Mouse (Mus musculus) liver, adult 2 months (tissue): ENCODE measurements around the gene Prkce. TPM values are rescaled to one million over a fixed set of nuclear protein-coding genes. Genes with fewer than 3 reads are reported as not detected.

Experiments used
- DNase-seq: peaks from one replicate; pipeline ENCODE4 v3.0.0-alpha.2; 2011; ENCODE audit warnings: low read depth, low spot score; ENCODE audit errors: extremely low read depth
- H3K27ac ChIP-seq: fragments of 200-500 bp; replicated peaks from 2 replicates; pipeline ENCODE4 v1.5.1; 2012; ENCODE audit warnings: low read depth, mild to moderate bottlenecking, control low read depth, inconsistent platforms, low read length; ENCODE audit not compliant: insufficient read depth
- H3K27me3 ChIP-seq: fragments of 200-500 bp; 2 replicates; pipeline ENCODE4 v1.6.1; 2012; ENCODE audit warnings: mild to moderate bottlenecking, moderate library complexity, low read length, inconsistent platforms; ENCODE audit not compliant: control insufficient read depth, insufficient read depth
- H3K36me3 ChIP-seq: fragments of 200-500 bp; 2 replicates; pipeline ENCODE4 v1.6.1; 2012; ENCODE audit warnings: low read length, inconsistent platforms; ENCODE audit not compliant: control insufficient read depth, insufficient read depth
- H3K4me1 ChIP-seq: fragments of 200-500 bp; 2 replicates; pipeline ENCODE4 v1.6.1; 2011; ENCODE audit warnings: low read length; ENCODE audit not compliant: control insufficient read depth, insufficient read depth
- H3K4me3 ChIP-seq: fragments of 200-500 bp; 2 replicates; pipeline ENCODE4 v1.5.1; 2011; ENCODE audit warnings: low read depth, mild to moderate bottlenecking, control low read depth, low read length, moderate library complexity; ENCODE audit not compliant: insufficient read depth
- H3K79me2 ChIP-seq: fragments of 200-500 bp; 2 replicates; pipeline ENCODE4 v1.6.1; 2012; ENCODE audit warnings: inconsistent platforms, mild to moderate bottlenecking, low read length, moderate library complexity; ENCODE audit not compliant: control insufficient read depth, insufficient read depth
- H3K9ac ChIP-seq: fragments of 200-500 bp; 2 replicates; pipeline ENCODE4 v1.6.1; 2012; ENCODE audit warnings: low read depth, mild to moderate bottlenecking, control low read depth, inconsistent platforms, low read length
- CTCF ChIP-seq: fragments of 200-500 bp; IDR thresholded peaks from 2 replicates; pipeline ENCODE4 v1.5.1; 2011; ENCODE audit warnings: low read depth, low read length, control low read depth
- POLR2A ChIP-seq: fragments of 200-500 bp; IDR thresholded peaks from 2 replicates; pipeline ENCODE4 v1.6.1; 2011; ENCODE audit warnings: low read length, control low read depth; ENCODE audit not compliant: insufficient read depth; ENCODE audit errors: extremely low read depth
- WGBS: fragments of 180-500 bp; shearing (Covaris S2); methylation state at CpG from one replicate; pipeline ENCODE4 v1.1.7; 2018; 5-methylcytosine and 5-hydroxymethylcytosine counted together
- polyA plus RNA-seq: library from polyadenylated mRNA; depleted of rRNA; stranded (reverse); fragments of >200 nt; gene quantifications from 2 replicates; pipeline ENCODE4 v1.2.3, GENCODE M21; 2012
- total RNA-seq: library from RNA; depleted of rRNA; stranded (reverse); fragments of >200 nt; gene quantifications from 2 replicates; pipeline ENCODE4 v1.2.3, GENCODE M21; 2014

Prkce gene
- total and polyA plus RNA-seq, 2 experiments: 2.0 to 6.4 TPM

DNA sequence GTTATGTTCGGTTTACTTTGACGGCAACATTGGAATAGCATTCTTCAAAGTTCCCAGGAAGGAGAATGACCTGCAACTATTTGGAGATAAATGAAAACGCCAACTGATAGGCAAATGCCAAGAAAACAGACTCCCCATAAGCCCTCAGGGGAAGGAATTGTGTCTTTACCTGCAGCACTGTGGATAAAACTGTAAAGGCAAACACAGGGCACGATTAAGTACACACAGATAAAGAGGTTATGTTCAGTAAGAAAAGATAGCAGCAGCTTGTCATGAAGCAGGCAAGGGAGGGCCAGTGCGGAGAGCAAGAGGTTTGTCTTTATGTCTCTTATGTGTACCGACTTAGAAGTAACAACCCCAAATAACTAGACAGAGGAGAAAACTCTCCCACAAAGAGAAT, 326.9 kb downstream of the Prkce start:
- Histone ChIP-seq H3K9ac (no peak overlapping the region), H3K4me1 (peaks cover 13% of the 10 kb centered on the region), H3K27ac (0 out of 2 replicates have a peak overlapping the region, but pooled peaks have one; percentile 24), H3K79me2 (no peaks in the 10 kb centered on the region), H3K27me3 (no peaks in the 10 kb centered on the region), H3K36me3 (no peaks in the 10 kb centered on the region; the same call in 1 of the 2 replicates), H3K4me3 (no peak overlapping the region)
- TF ChIP-seq CTCF (no peak), POLR2A (no peak)
- peak; percentile 46 for DNase-seq
- WGBS: 47% methylated on average over 6 of the region's 6 CpGs

DNA sequence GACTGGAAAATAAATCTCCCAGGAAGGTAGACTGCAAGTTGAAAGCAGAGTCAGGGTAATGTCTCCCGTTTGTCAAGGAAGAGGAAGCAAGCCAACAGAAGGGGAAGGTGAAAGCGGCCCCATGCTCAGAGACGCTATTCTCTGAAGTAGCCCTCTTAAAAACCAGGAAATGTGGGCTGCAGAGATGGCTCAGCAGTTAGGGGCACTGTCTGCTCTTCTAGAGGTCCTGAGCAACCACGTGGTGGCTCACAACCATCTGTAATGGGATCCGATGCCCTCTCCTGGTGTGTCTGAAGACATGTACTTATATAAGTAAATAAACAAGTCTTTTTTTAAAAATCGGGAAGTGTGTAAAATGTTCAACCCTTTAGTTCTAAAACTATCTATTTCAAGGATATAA, 327.3 kb downstream of the Prkce start:
- DNase-seq: no peak
- 54% methylated on average over 6 of the region's 6 CpGs for WGBS
- Histone ChIP-seq H3K27ac (no peak overlapping the region), H3K79me2 (no peaks in the 10 kb centered on the region), H3K4me1 (peaks cover 13% of the 10 kb centered on the region), H3K4me3 (no peak overlapping the region), H3K9ac (no peak overlapping the region), H3K27me3 (no peaks in the 10 kb centered on the region), H3K36me3 (no peaks in the 10 kb centered on the region; the same call in 1 of the 2 replicates)
- TF ChIP-seq POLR2A: no peak
- TF ChIP-seq CTCF: no peak

DNA sequence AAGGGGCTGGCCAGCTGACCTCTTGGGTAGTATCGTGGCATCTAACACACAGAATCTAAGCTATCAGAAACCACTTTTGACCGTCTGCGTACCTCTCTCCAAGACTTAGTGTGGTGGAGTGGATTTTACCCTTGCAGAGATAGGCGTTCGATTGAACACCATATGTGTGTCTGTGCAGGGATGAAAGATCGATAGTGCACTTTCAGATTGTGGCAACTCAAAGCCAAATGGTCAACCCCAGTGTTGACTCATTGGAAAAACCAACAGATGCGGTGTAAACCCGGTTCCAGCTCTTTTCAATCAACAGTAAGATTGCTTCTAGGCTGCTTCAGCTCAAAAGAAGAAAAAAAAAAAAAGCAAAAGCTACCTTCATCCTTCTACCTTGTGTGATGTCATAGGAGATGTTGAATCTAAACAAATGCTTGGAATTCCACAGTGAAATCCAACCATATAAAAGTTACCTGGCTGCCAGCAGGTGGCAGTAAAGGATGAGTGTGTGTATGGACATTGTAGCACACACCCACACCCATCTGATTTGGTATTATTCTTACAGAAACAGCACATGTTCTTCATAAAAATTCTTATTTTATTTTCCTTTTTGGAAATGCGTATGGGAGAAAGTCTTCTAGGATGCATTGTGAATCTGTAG, 328.7 kb downstream of the Prkce start:
- no peak for TF ChIP-seq POLR2A
- no peak for TF ChIP-seq CTCF
- DNase-seq: peak; percentile 96
- WGBS: 34% methylated on average over 9 of the region's 9 CpGs
- Histone ChIP-seq H3K9ac (peak overlapping the region; percentile 40; the same call in 1 of the 2 replicates), H3K79me2 (no peaks in the 10 kb centered on the region), H3K27ac (peak overlapping the region; percentile 97), H3K36me3 (no peaks in the 10 kb centered on the region; the same call in 1 of the 2 replicates), H3K27me3 (no peaks in the 10 kb centered on the region), H3K4me3 (no peak overlapping the region), H3K4me1 (peaks cover 17% of the 10 kb centered on the region)

DNA sequence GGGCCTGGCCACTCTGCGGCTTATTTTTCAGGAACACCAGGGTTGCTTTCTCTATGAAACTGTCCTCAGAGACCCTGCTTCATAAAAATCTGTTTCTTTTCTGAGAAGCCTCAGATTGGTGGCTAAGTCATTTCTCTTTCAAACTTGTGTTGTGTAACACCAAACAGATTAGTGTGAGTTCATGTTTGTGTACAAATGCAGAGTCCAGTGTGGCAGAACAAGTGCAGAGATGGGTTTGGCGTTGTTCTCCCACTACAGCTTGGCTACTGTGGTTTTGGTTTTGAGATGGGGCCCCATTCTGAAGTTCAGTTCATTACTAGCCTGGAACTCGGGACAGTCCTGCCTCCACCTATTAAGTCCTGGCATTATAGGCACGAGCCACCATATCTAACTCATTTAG, 329.7 kb downstream of the Prkce start:
- Histone ChIP-seq H3K79me2 (no peaks in the 10 kb centered on the region), H3K4me1 (peaks cover 21% of the 10 kb centered on the region), H3K27ac (peak overlapping the region; percentile 97), H3K27me3 (no peaks in the 10 kb centered on the region), H3K36me3 (no peaks in the 10 kb centered on the region), H3K9ac (peak overlapping the region; percentile 66), H3K4me3 (no peak overlapping the region)
- 37% methylated on average over 4 of the region's 4 CpGs for WGBS
- DNase-seq: peak; percentile 90
- TF ChIP-seq POLR2A (no peak), CTCF (no peak)

DNA sequence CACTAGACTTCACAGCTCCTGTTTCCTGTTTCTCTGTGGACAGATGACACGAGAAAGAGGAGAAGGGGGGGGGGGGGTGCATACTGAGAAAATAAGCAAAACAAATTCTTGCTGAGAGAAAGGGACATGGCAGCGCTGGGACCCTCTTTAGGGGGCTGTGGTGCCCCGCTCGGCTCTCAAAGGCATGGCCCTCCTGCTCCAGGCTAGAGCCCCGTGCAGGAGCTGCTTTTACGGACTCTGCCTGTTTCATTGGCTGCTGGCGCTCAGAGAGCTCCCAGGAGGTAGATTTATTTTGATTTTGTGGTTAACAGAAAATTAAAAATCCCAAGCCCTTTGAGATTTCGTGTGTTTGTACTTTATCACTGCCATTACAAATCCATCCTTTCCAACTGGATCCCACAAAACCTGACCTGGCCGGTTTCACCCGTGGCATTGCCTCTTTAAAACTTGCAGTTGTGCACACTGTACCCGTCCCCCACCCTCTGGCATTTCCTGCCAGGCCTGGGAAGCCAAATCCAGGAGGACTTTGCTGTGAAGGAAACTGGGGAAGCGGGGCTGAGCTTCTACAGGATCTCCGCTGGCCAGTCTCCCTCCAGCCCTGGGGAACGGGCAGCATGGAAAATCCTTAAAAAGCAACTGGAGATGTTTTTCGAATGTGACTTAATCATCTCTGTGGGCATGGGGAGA, 331.9 kb downstream of the Prkce start:
- Histone ChIP-seq H3K79me2 (no peaks in the 10 kb centered on the region), H3K36me3 (no peaks in the 10 kb centered on the region), H3K4me1 (peaks cover 27% of the 10 kb centered on the region), H3K27ac (peak overlapping the region; percentile 64), H3K9ac (no peak overlapping the region), H3K27me3 (no peaks in the 10 kb centered on the region), H3K4me3 (no peak overlapping the region)
- WGBS: 77% methylated on average over 15 of the region's 15 CpGs
- TF ChIP-seq CTCF (no peak), POLR2A (no peak)
- peak; percentile 40 for DNase-seq

DNA sequence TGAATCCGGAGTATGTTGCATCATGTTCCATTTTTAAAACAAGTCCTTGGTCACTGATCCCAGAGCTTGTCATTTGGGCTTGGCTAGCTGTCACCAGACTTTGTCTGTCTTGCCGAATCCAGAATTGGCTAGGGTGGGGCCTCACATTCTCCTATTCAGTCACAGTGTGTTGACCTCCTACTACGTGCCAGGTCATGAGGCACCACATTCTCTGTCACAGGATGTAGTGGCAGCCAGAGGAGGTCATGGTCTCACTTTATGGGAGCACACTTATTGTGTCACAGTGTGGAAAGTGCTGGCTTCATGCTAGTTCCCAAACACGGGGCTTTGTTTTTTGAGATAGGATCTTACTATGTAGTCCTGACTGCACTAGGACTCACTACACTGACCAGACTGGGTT, 333.8 kb downstream of the Prkce start:
- 9% methylated on average over 4 of the region's 4 CpGs for WGBS
- H3K27me3 ChIP-seq: no peaks in the 10 kb centered on the region
- H3K27ac ChIP-seq: peak overlapping the region; percentile 14
- peaks cover 27% of the 10 kb centered on the region for H3K4me1 ChIP-seq
- H3K36me3 ChIP-seq: no peaks in the 10 kb centered on the region
- DNase-seq: peak; percentile 92
- TF ChIP-seq CTCF (no peak), POLR2A (no peak)
- H3K4me3 ChIP-seq: no peak overlapping the region
- H3K79me2 ChIP-seq: no peaks in the 10 kb centered on the region
- no peak overlapping the region for H3K9ac ChIP-seq
